Mouse (Mus musculus): ENCODE results near the gene Rpl4. TPM values are rescaled to one million over a fixed set of nuclear protein-coding genes. Genes with fewer than 3 reads are reported as not detected.

Rpl4 gene
- polyA plus RNA-seq, 1 experiment from 2014 or later: 1,344 TPM

DNA sequence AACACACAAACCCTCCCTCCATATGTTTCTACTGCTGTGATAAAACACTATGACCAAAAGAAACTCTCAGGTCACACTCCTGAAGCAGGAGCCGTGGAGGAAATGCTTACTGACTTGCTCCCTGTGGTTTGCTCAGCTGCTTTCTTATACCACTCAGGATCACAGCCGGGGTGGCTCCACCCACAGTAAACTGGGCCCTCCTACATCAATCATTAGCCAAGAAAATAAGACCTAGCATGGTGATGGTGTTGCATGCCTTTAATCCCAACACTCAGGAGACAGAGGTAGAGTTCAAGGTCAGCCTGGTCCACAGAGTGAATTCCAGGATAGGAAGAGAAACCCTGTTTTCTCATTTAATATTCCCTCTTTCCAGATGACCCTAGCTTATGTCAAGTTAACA lies 26.7 kb downstream of the Rpl4 start:
- WGBS: 69% methylated on average over 2 of the region's 2 CpGs
- Histone ChIP-seq H3K27me3 (replicated peaks; ENCODE audit: control insufficient read depth, insufficient read depth, low read length) (no peaks in the 10 kb centered on the region), H3K4me2 (ENCODE audit: low read depth, low read length) (no peak overlapping the region), H3K9me3 (ENCODE audit: control insufficient read depth, low read length) (no peaks in the 10 kb centered on the region), H3K4me3 (ENCODE audit: low read depth, low read length) (no peak overlapping the region), H3K9ac (ENCODE audit: low read depth, low read length) (no peak overlapping the region), H3K4me1 (ENCODE audit: control insufficient read depth, insufficient read depth, low read length) (no peaks in the 10 kb centered on the region), H3K27ac (replicated peaks; ENCODE audit: low read depth, low read length) (no peak overlapping the region), H3K36me3 (ENCODE audit: control insufficient read depth, insufficient read depth, low read length) (peaks cover 54% of the 10 kb centered on the region)
- no peak for DNase-seq (ENCODE audit: low spot score)
- ATAC-seq (ENCODE audit: low read depth): no peak

DNA sequence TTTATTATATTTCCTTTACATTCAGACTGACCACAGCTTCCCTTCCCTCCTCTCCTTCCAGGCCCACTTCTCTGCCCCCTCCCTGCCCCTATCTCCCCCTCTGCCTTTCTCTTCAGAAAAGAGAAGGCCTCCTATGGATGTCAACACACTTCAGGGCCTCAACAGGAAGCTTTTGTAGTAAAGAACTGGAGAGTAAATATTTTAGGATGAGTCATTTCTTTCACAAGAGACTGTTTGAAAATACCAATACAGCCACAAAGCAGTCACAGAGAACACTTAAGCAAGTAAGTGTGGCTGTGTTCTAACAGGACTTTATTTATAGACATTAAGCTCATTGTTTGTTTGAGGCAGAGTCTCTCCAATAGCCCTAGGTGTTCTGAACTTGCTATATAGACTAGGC lies 29.2 kb downstream of the Rpl4 start:
- Histone ChIP-seq H3K9ac (ENCODE audit: low read depth, low read length) (no peak overlapping the region), H3K4me1 (ENCODE audit: control insufficient read depth, insufficient read depth, low read length) (no peaks in the 10 kb centered on the region)

DNA sequence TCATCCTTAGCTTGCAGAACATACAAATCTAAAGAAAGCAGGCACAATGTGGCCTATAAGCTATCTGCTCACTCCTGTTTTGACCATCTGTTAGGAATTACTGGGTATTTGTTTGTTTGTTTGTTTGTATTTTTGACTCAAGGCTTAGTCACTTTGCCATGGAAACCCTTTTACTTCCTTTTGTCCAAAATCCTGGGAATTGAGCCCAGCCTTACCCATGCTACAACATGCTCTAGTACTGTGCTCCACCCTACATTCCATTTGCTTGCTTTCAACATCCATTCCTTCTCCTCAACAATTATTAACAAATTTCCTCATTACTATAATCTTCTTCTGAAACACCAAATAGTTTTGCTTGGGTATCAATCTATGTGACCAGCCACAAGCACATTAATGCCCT lies 29.7 kb downstream of the Rpl4 start:
- DNase-seq (ENCODE audit: low spot score) (no peak), ATAC-seq (ENCODE audit: low read depth) (no peak)
- Histone ChIP-seq H3K9me3 (ENCODE audit: control insufficient read depth, low read length) (no peaks in the 10 kb centered on the region), H3K27ac (replicated peaks; ENCODE audit: low read depth, low read length) (no peak overlapping the region), H3K4me3 (ENCODE audit: low read depth, low read length) (no peak overlapping the region), H3K36me3 (ENCODE audit: control insufficient read depth, insufficient read depth, low read length) (peaks cover 55% of the 10 kb centered on the region), H3K27me3 (replicated peaks; ENCODE audit: control insufficient read depth, insufficient read depth, low read length) (no peaks in the 10 kb centered on the region), H3K4me2 (ENCODE audit: low read depth, low read length) (no peak overlapping the region), H3K4me1 (ENCODE audit: control insufficient read depth, insufficient read depth, low read length) (no peaks in the 10 kb centered on the region), H3K9ac (ENCODE audit: low read depth, low read length) (no peak overlapping the region)

More for the DNA sequence above, 29.2 kb downstream of the Rpl4 start:
- DNase-seq (ENCODE audit: low spot score) (no peak), ATAC-seq (ENCODE audit: low read depth) (no peak)
- H3K9me3 ChIP-seq (ENCODE audit: control insufficient read depth, low read length): no peaks in the 10 kb centered on the region
- H3K36me3 ChIP-seq (ENCODE audit: control insufficient read depth, insufficient read depth, low read length): peaks cover 57% of the 10 kb centered on the region
- no peaks in the 10 kb centered on the region for H3K27me3 ChIP-seq (replicated peaks; ENCODE audit: control insufficient read depth, insufficient read depth, low read length)
- no peak overlapping the region for H3K4me2 ChIP-seq (ENCODE audit: low read depth, low read length)
- no peak overlapping the region for H3K4me3 ChIP-seq (ENCODE audit: low read depth, low read length)
- no peak overlapping the region for H3K27ac ChIP-seq (replicated peaks; ENCODE audit: low read depth, low read length)

GRCm38 (mm10) chr9:64207509-64208084 lies 34.4 kb downstream of the Rpl4 start:
- no peak for DNase-seq (ENCODE audit: low spot score)
- no peak overlapping the region for H3K4me2 ChIP-seq (ENCODE audit: low read depth, low read length)
- no peaks in the 10 kb centered on the region for H3K27me3 ChIP-seq (replicated peaks; ENCODE audit: control insufficient read depth, insufficient read depth, low read length)
- no peaks in the 10 kb centered on the region for H3K9me3 ChIP-seq (ENCODE audit: control insufficient read depth, low read length)
- no peak overlapping the region for H3K27ac ChIP-seq (replicated peaks; ENCODE audit: low read depth, low read length)
- no peaks in the 10 kb centered on the region for H3K4me1 ChIP-seq (ENCODE audit: control insufficient read depth, insufficient read depth, low read length)
- H3K36me3 ChIP-seq (ENCODE audit: control insufficient read depth, insufficient read depth, low read length): peaks cover 68% of the 10 kb centered on the region
- H3K9ac ChIP-seq (ENCODE audit: low read depth, low read length): no peak overlapping the region
- no peak overlapping the region for H3K4me3 ChIP-seq (ENCODE audit: low read depth, low read length)
- no peak for ATAC-seq (ENCODE audit: low read depth)
- whole genome bisulfite sequencing: 65% methylated on average over 3 of the region's 3 CpGs

GRCm38 (mm10) chr9:64214452-64214851 lies 41.3 kb downstream of the Rpl4 start:
- WGBS: 88% methylated on average over 17 of the region's 17 CpGs

DNA sequence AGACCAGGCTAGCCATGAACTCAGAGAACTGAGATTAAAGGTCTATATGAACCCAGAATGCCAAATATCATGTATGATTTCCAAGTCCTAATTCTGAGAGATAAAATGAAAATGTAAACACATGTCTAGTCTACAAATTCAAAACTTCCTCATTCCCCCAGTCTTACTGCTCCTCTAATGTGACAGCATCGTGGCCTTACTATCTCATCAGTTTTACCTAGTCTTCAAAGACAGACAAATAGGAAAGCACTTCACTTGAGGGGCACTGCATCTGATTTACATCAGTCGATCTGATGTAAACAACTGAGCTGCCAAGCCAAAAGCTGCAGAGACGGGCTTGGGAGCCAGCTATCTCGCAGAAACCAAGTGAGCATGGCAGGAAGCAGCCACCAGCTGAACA lies 42.9 kb downstream of the Rpl4 start:
- no peak overlapping the region for H3K4me2 ChIP-seq (ENCODE audit: low read depth, low read length)
- no peak overlapping the region for H3K9ac ChIP-seq (ENCODE audit: low read depth, low read length)
- ATAC-seq (ENCODE audit: low read depth) (no peak), DNase-seq (ENCODE audit: low spot score) (no peak)
- WGBS: 72% methylated on average over 4 of the region's 4 CpGs
- peaks cover 8% of the 10 kb centered on the region; the same call in 1 of the 2 replicates for H3K4me1 ChIP-seq (ENCODE audit: control insufficient read depth, insufficient read depth, low read length)
- no peak overlapping the region for H3K27ac ChIP-seq (replicated peaks; ENCODE audit: low read depth, low read length)
- H3K4me3 ChIP-seq (ENCODE audit: low read depth, low read length): no peak overlapping the region
- no peaks in the 10 kb centered on the region for H3K9me3 ChIP-seq (ENCODE audit: control insufficient read depth, low read length)
- H3K27me3 ChIP-seq (replicated peaks; ENCODE audit: control insufficient read depth, insufficient read depth, low read length): no peaks in the 10 kb centered on the region
- peaks cover 25% of the 10 kb centered on the region; the same call in 1 of the 2 replicates for H3K36me3 ChIP-seq (ENCODE audit: control insufficient read depth, insufficient read depth, low read length)

More at GRCm38 (mm10) chr9:64214452-64214851, 41.3 kb downstream of the Rpl4 start:
- DNase-seq (ENCODE audit: low spot score) (no peak), ATAC-seq (ENCODE audit: low read depth) (no peak)
- Histone ChIP-seq H3K9ac (ENCODE audit: low read depth, low read length) (no peak overlapping the region), H3K27me3 (replicated peaks; ENCODE audit: control insufficient read depth, insufficient read depth, low read length) (no peaks in the 10 kb centered on the region), H3K36me3 (ENCODE audit: control insufficient read depth, insufficient read depth, low read length) (peaks cover 40% of the 10 kb centered on the region), H3K27ac (replicated peaks; ENCODE audit: low read depth, low read length) (no peak overlapping the region), H3K4me3 (ENCODE audit: low read depth, low read length) (no peak overlapping the region), H3K4me2 (ENCODE audit: low read depth, low read length) (no peak overlapping the region), H3K9me3 (ENCODE audit: control insufficient read depth, low read length) (no peaks in the 10 kb centered on the region), H3K4me1 (ENCODE audit: control insufficient read depth, insufficient read depth, low read length) (peaks cover 1% of the 10 kb centered on the region; the same call in 1 of the 2 replicates)

DNA sequence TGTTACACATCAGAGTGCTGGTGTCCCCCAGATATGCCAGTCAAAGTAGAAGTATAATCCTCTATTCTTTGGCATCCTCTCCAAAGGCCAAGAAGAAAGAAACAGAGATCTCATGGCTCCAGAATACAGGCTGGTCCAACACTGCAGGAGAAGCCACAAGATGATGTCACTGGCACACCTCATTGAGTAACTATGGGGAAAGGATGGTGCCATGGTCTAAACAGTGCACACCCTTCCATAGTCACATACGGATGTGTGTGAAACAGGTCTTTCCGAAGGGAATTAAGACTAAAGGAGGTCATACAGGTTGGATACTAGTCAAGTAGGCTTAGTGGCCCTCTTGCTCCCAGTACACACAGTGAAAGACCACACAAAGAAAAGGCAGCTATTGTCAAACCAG lies 43.5 kb downstream of the Rpl4 start:
- H3K9ac ChIP-seq (ENCODE audit: low read depth, low read length): no peak overlapping the region
- peaks cover 20% of the 10 kb centered on the region; the same call in 1 of the 2 replicates for H3K36me3 ChIP-seq (ENCODE audit: control insufficient read depth, insufficient read depth, low read length)
- no peak overlapping the region for H3K4me2 ChIP-seq (ENCODE audit: low read depth, low read length)
- peaks cover 8% of the 10 kb centered on the region; the same call in 1 of the 2 replicates for H3K4me1 ChIP-seq (ENCODE audit: control insufficient read depth, insufficient read depth, low read length)
- H3K9me3 ChIP-seq (ENCODE audit: control insufficient read depth, low read length): no peaks in the 10 kb centered on the region
- DNase-seq (ENCODE audit: low spot score) (no peak), ATAC-seq (ENCODE audit: low read depth) (no peak)
- WGBS: 90% methylated on average over 2 of the region's 2 CpGs
- no peak overlapping the region for H3K4me3 ChIP-seq (ENCODE audit: low read depth, low read length)
- H3K27me3 ChIP-seq (replicated peaks; ENCODE audit: control insufficient read depth, insufficient read depth, low read length): no peaks in the 10 kb centered on the region
- no peak overlapping the region for H3K27ac ChIP-seq (replicated peaks; ENCODE audit: low read depth, low read length)

DNA sequence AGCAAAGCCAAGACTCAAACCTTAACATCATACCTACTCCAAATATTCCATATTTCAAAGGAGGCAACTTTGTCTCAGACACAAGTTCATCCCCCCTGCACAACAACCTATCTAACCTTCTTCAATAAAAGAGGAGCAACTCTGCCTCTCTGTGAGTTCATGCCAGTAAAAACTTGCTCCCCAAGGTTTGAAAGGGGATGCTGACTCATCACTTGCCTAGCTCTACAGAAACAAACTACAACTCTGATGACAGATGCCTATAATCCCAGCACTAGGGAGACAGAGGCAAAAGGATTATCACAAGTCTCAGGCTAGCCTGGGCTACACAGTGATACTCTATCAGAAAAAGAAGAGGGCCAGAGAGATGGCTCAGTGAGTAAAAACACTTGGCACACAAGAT lies 44.7 kb downstream of the Rpl4 start:
- Histone ChIP-seq H3K9ac (ENCODE audit: low read depth, low read length) (no peak overlapping the region), H3K36me3 (ENCODE audit: control insufficient read depth, insufficient read depth, low read length) (0 out of 2 replicates have a peak, but pooled peaks cover 11% of the 10 kb centered on the region), H3K27me3 (replicated peaks; ENCODE audit: control insufficient read depth, insufficient read depth, low read length) (no peaks in the 10 kb centered on the region), H3K4me3 (ENCODE audit: low read depth, low read length) (no peak overlapping the region), H3K4me2 (ENCODE audit: low read depth, low read length) (no peak overlapping the region), H3K4me1 (ENCODE audit: control insufficient read depth, insufficient read depth, low read length) (peaks cover 8% of the 10 kb centered on the region; the same call in 1 of the 2 replicates), H3K27ac (replicated peaks; ENCODE audit: low read depth, low read length) (no peak overlapping the region), H3K9me3 (ENCODE audit: control insufficient read depth, low read length) (no peaks in the 10 kb centered on the region)
- DNase-seq (ENCODE audit: low spot score) (no peak), ATAC-seq (ENCODE audit: low read depth) (no peak)

- H3K9me3 ChIP-seq (ENCODE audit: control insufficient read depth, low read length): no peaks in the 10 kb centered on the region
- H3K4me3 ChIP-seq (ENCODE audit: low read depth, low read length): no peak overlapping the region
- H3K9ac ChIP-seq (ENCODE audit: low read depth, low read length): no peak overlapping the region
- no peaks in the 10 kb centered on the region for H3K27me3 ChIP-seq (replicated peaks; ENCODE audit: control insufficient read depth, insufficient read depth, low read length)
- no peak for ATAC-seq (ENCODE audit: low read depth)
- H3K36me3 ChIP-seq (ENCODE audit: control insufficient read depth, insufficient read depth, low read length): no peaks in the 10 kb centered on the region
- DNase-seq (ENCODE audit: low spot score): no peak
- WGBS: 41% methylated on average over 1 of the region's 1 CpGs
- peaks cover 8% of the 10 kb centered on the region; the same call in 1 of the 2 replicates for H3K4me1 ChIP-seq (ENCODE audit: control insufficient read depth, insufficient read depth, low read length)
- H3K27ac ChIP-seq (replicated peaks; ENCODE audit: low read depth, low read length): no peak overlapping the region
- no peak overlapping the region for H3K4me2 ChIP-seq (ENCODE audit: low read depth, low read length)
Measured at GRCm38 (mm10) chr9:64219305-64219704, 46.1 kb downstream of the Rpl4 start.

Data from embryonic facial prominence, embryonic 14.5 days (tissue).